Mouse (Mus musculus): Measurements from ENCODE around the gene Tnip1. TPM values are rescaled to one million over a fixed set of nuclear protein-coding genes. Genes with fewer than 3 reads are reported as not detected.

Gene Tnip1
- 3.7 TPM for polyA plus RNA-seq (2014; fragmentation: Illumina TruSeq; extraction: RNeasy Lipid Tissue Mini Kit (QIAGEN cat#74804); ENCODE audit: low read depth, low replicate concordance)

DNA sequence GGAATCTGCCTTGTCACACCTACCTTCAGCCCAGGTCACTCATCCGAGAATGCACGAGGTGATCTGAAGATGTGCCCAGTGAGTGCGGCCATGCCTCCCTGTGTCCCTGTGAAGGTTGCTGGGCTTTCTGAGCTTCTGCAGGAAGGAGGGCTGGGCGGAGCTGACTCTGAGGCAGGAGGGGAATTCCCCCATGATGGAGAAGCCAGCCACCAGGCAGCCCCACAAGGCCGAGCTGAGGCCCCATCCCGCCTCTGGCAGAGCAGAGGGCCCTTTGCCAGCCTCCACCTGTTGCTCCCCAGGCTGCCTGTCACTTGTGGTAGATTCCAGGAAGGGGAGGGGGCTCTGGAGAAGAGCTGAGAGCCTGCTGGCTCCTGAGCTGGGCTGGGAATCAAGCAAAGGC, at the start of gene Tnip1:
Gene Tnip1, minus strand, starts transcription at position 108 of the 400 bp plus-strand sequence.

GRCm38 (mm10) chr11:54902333-54903323, 60.1 kb downstream of the Tnip1 start, which contains the start of gene Gpx3:
Gpx3 (plus strand) TSS chr11:54902453.

GRCm38 (mm10) chr11:54866119-54867048, 96.3 kb downstream of the Tnip1 start, which contains the start of gene Hint1:
Hint1 (plus strand) TSS chr11:54866383.

Other genes starting within 250 kb of the Tnip1 start
- 32.6 TPM for gene Cdc42se2, start 175.2 kb downstream of the Tnip1 start, polyA plus RNA-seq (2014; fragmentation: Illumina TruSeq; extraction: RNeasy Lipid Tissue Mini Kit (QIAGEN cat#74804); ENCODE audit: low read depth, low replicate concordance)
- gene Lyrm7, start 102.0 kb downstream of the Tnip1 start, polyA plus RNA-seq (2014; fragmentation: Illumina TruSeq; extraction: RNeasy Lipid Tissue Mini Kit (QIAGEN cat#74804); ENCODE audit: low read depth, low replicate concordance) = 14.8 TPM
- gene Hint1, start 96.5 kb downstream of the Tnip1 start, polyA plus RNA-seq (2014; fragmentation: Illumina TruSeq; extraction: RNeasy Lipid Tissue Mini Kit (QIAGEN cat#74804); ENCODE audit: low read depth, low replicate concordance) = 214 TPM
- 106 TPM for gene Gpx3, start 60.5 kb downstream of the Tnip1 start, polyA plus RNA-seq (2014; fragmentation: Illumina TruSeq; extraction: RNeasy Lipid Tissue Mini Kit (QIAGEN cat#74804); ENCODE audit: low read depth, low replicate concordance)
- 14.3 TPM for gene Anxa6, start 70.5 kb upstream of the Tnip1 start, polyA plus RNA-seq (2014; fragmentation: Illumina TruSeq; extraction: RNeasy Lipid Tissue Mini Kit (QIAGEN cat#74804); ENCODE audit: low read depth, low replicate concordance)
- 4.0 TPM for gene Ccdc69, start 115.2 kb upstream of the Tnip1 start, polyA plus RNA-seq (2014; fragmentation: Illumina TruSeq; extraction: RNeasy Lipid Tissue Mini Kit (QIAGEN cat#74804); ENCODE audit: low read depth, low replicate concordance)
- gene Gm2a, start 135.2 kb upstream of the Tnip1 start, polyA plus RNA-seq (2014; fragmentation: Illumina TruSeq; extraction: RNeasy Lipid Tissue Mini Kit (QIAGEN cat#74804); ENCODE audit: low read depth, low replicate concordance) = 166 TPM
- not detected for gene Slc36a3, start 188.8 kb upstream of the Tnip1 start, polyA plus RNA-seq (2014; fragmentation: Illumina TruSeq; extraction: RNeasy Lipid Tissue Mini Kit (QIAGEN cat#74804); ENCODE audit: low read depth, low replicate concordance)
- gene Slc36a2, start 222.2 kb upstream of the Tnip1 start, polyA plus RNA-seq (2014; fragmentation: Illumina TruSeq; extraction: RNeasy Lipid Tissue Mini Kit (QIAGEN cat#74804); ENCODE audit: low read depth, low replicate concordance) = 30.4 TPM
- gene Slc36a1, start 241.4 kb upstream of the Tnip1 start, polyA plus RNA-seq (2014; fragmentation: Illumina TruSeq; extraction: RNeasy Lipid Tissue Mini Kit (QIAGEN cat#74804); ENCODE audit: low read depth, low replicate concordance) = 3.6 TPM